Mouse (Mus musculus) ES-E14 (cell line): ENCODE data around the gene Cmtm3. TPM values are rescaled to one million over a fixed set of nuclear protein-coding genes. Genes with fewer than 3 reads are reported as not detected.

ENCODE experiments used
- DNase-seq: peaks from one replicate; pipeline ENCODE4 v3.0.0-alpha.2; 2013; ENCODE audit warnings: low read depth, low spot score
- H3K27ac ChIP-seq: 2 replicates; pipeline ENCODE4 v1.5.1; 2012; ENCODE audit warnings: low read depth, mild to moderate bottlenecking, low read length, moderate library complexity, mixed read lengths; ENCODE audit not compliant: poor library complexity, insufficient read depth, severe bottlenecking
- H3K36me3 ChIP-seq: 2 replicates; pipeline ENCODE4 v1.6.1; 2012; ENCODE audit warnings: mild to moderate bottlenecking, low read length, moderate library complexity, mixed read lengths; ENCODE audit not compliant: control insufficient read depth, poor library complexity, insufficient read depth, severe bottlenecking
- H3K4me1 ChIP-seq, 2 experiments: fragments of 150-350 bp in 1 of 2; sonication (generic) in 1 of 2; 2 replicates each; pipeline ENCODE4 v1.6.1; 2012; ENCODE audit warnings: low read length in 2 of 2, mild to moderate bottlenecking in 1 of 2, mixed read lengths in 1 of 2; ENCODE audit not compliant: control insufficient read depth in 2 of 2, insufficient read depth in 2 of 2, poor library complexity in 1 of 2
- H3K4me3 ChIP-seq, 2 experiments: fragments of 150-350 bp in 1 of 2; sonication (generic) in 1 of 2; 2 replicates each; pipeline ENCODE4 v1.5.1; 2012; ENCODE audit warnings: low read length in 2 of 2, low read depth in 1 of 2, mild to moderate bottlenecking in 1 of 2, mixed read lengths in 1 of 2; ENCODE audit not compliant: insufficient read depth in 1 of 2, poor library complexity in 1 of 2, severe bottlenecking in 1 of 2
- H3K9ac ChIP-seq: 2 replicates; pipeline ENCODE4 v1.6.1; 2012; ENCODE audit warnings: low read depth, mild to moderate bottlenecking, low read length, mixed read lengths; ENCODE audit not compliant: poor library complexity, insufficient read depth, severe bottlenecking
- H3K9me3 ChIP-seq: fragments of 150-350 bp; sonication (generic); 2 replicates; pipeline ENCODE4 v1.6.1; 2012; ENCODE audit warnings: low read depth, mild to moderate bottlenecking, low read length; ENCODE audit not compliant: control insufficient read depth, insufficient read depth
- CHD2 ChIP-seq: IDR thresholded peaks from 2 replicates; pipeline ENCODE4 v1.6.1; 2014; ENCODE audit warnings: mild to moderate bottlenecking, low read depth, low read length, inconsistent platforms
- HCFC1 ChIP-seq: IDR thresholded peaks from 2 replicates; pipeline ENCODE4 v1.6.1; 2012; ENCODE audit warnings: low read length, inconsistent platforms, borderline replicate concordance; ENCODE audit not compliant: insufficient read depth
- MAFK ChIP-seq: IDR thresholded peaks from 2 replicates; pipeline ENCODE4 v1.6.1; 2014; ENCODE audit warnings: mild to moderate bottlenecking, low read depth, low read length, inconsistent platforms; ENCODE audit not compliant: insufficient read depth
- ZC3H11A ChIP-seq: IDR thresholded peaks from 2 replicates; pipeline ENCODE4 v1.6.1; 2012; ENCODE audit warnings: low read depth, mild to moderate bottlenecking, inconsistent platforms, low read length, borderline replicate concordance
- ZNF384 ChIP-seq: IDR thresholded peaks from 2 replicates; pipeline ENCODE4 v1.6.1; 2012; ENCODE audit warnings: low read depth, low read length, inconsistent platforms
- in situ Hi-C, 2 experiments: fragments of 600-800 bp; cut with MboI; formaldehyde crosslinking; loops; one replicate each; pipeline ENCODE4 v1.15.1; 2025; ENCODE audit warnings: low sequenced_read_pairs in 2 of 2, inconsistent platforms in 1 of 2; ENCODE audit not compliant: unreplicated experiment in 2 of 2
- total RNA-seq: library from RNA; depleted of rRNA; stranded (reverse); fragments of 300-350 nt; gene quantifications from 2 replicates; pipeline ENCODE4 v1.2.3, GENCODE M21; 2012

Cmtm3 gene
- total RNA-seq, 1 experiment, result 12.6 TPM

GRCm38 (mm10) chr8:104359778-104360456, 20.7 kb downstream of the Cmtm3 start:
- no peak for TF ChIP-seq ZC3H11A
- H3K36me3 ChIP-seq, result peaks cover 7% of the 10 kb centered on the region; the same call in 1 of the 2 replicates
- H3K27ac ChIP-seq, result no peak overlapping the region
- H3K9ac ChIP-seq, result no peak overlapping the region
- no peaks in the 10 kb centered on the region for H3K9me3 ChIP-seq
- H3K4me3 ChIP-seq, result no peak overlapping the region
- no peak for DNase-seq
- in situ Hi-C loops, result no loop called here
- peaks cover 0 to 7% of the 10 kb centered on the region in 2 experiments; a peak in 1 of 4 replicates for H3K4me1 ChIP-seq

GRCm38 (mm10) chr8:104365695-104366094, 26.5 kb downstream of the Cmtm3 start:
- H3K4me1 ChIP-seq, result no peaks in the 10 kb centered on the region
- H3K27ac ChIP-seq, result no peak overlapping the region
- H3K4me3 ChIP-seq, result no peak overlapping the region
- no peak for DNase-seq
- no peak overlapping the region for H3K9ac ChIP-seq
- H3K9me3 ChIP-seq, result no peaks in the 10 kb centered on the region
- TF ChIP-seq HCFC1 (no peak), CHD2 (no peak), ZC3H11A (no peak), ZNF384 (no peak), MAFK (no peak)
- H3K36me3 ChIP-seq, result peaks cover 6% of the 10 kb centered on the region; the same call in 1 of the 2 replicates
- in situ Hi-C loops, result no loop called here

DNA sequence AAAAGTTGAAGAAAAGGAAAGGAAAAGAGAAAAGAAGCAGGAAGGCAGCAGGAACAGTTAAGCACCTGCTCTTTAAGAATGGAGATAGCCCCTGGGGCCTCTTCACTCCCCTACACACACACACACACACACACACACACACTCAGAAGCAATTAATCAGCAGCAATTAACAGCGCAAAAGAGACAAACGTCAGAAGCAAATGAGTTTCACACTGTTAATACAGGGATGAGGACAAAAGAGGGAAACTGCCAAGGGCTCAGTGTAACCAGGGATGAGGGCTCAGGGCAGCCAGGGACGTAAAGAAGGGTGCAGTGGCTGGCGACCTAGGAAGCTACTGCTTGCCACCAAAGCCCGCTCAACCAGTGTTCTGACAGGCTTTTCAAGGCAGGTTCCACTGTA, 28.2 kb downstream of the Cmtm3 start:
- DNase-seq, result no peak
- TF ChIP-seq HCFC1 (no peak), CHD2 (no peak), ZNF384 (no peak), MAFK (no peak), ZC3H11A (no peak)
- Histone ChIP-seq H3K4me3 (no peak overlapping the region), H3K4me1 (peaks cover 0 to 3% of the 10 kb centered on the region in 2 experiments; a peak in 1 of 4 replicates), H3K9me3 (no peaks in the 10 kb centered on the region), H3K36me3 (peaks cover 5% of the 10 kb centered on the region; the same call in 1 of the 2 replicates), H3K9ac (no peak overlapping the region), H3K27ac (no peak overlapping the region)
- in situ Hi-C loops, result no loop called here

GRCm38 (mm10) chr8:104369591-104369990, 30.4 kb downstream of the Cmtm3 start:
- Histone ChIP-seq H3K27ac (no peak overlapping the region), H3K9ac (no peak overlapping the region), H3K4me3 (no peak overlapping the region), H3K9me3 (no peaks in the 10 kb centered on the region), H3K36me3 (peaks cover 2% of the 10 kb centered on the region; the same call in 1 of the 2 replicates), H3K4me1 (peaks cover 0 to 9% of the 10 kb centered on the region in 2 experiments; a peak in 1 of 4 replicates)
- in situ Hi-C loops, result no loop called here
- TF ChIP-seq ZC3H11A (no peak), ZNF384 (no peak), HCFC1 (no peak), CHD2 (no peak), MAFK (no peak)
- DNase-seq, result no peak

- no peak overlapping the region for H3K4me3 ChIP-seq
- peaks cover 0 to 9% of the 10 kb centered on the region in 2 experiments; a peak in 1 of 4 replicates for H3K4me1 ChIP-seq
- H3K9me3 ChIP-seq, result no peaks in the 10 kb centered on the region
- no peak for TF ChIP-seq ZC3H11A
- TF ChIP-seq CHD2, result no peak
- no peak for TF ChIP-seq ZNF384
- TF ChIP-seq MAFK, result no peak
- no peak for TF ChIP-seq HCFC1
- in situ Hi-C loops, result no loop called here
- H3K36me3 ChIP-seq, result peaks cover 2% of the 10 kb centered on the region; the same call in 1 of the 2 replicates
- no peak for DNase-seq
- H3K27ac ChIP-seq, result no peak overlapping the region
- H3K9ac ChIP-seq, result no peak overlapping the region
Measured at GRCm38 (mm10) chr8:104370071-104370470, 30.9 kb downstream of the Cmtm3 start.
